Mouse (Mus musculus) limb, embryonic 10.5 days (tissue): ENCODE data around the gene Lman2. TPM values are rescaled to one million over a fixed set of nuclear protein-coding genes. Genes with fewer than 3 reads are reported as not detected.

Experiments
- DNase-seq: peaks from one replicate; pipeline ENCODE4 v3.0.0-alpha.2; 2017; ENCODE audit warnings: low spot score
- H3K27ac ChIP-seq: fragments of 300-500 bp; sonication (generic); 2 replicates; pipeline ENCODE4 v1.5.1; 2016; ENCODE audit warnings: mild to moderate bottlenecking
- H3K27me3 ChIP-seq: fragments of 300-500 bp; sonication (generic); 2 replicates; pipeline ENCODE4 v1.6.1; 2016; ENCODE audit warnings: low read depth, mild to moderate bottlenecking; ENCODE audit not compliant: poor library complexity, severe bottlenecking
- H3K36me3 ChIP-seq: fragments of 300-500 bp; sonication (generic); 2 replicates; pipeline ENCODE4 v1.6.1; 2016; ENCODE audit warnings: mild to moderate bottlenecking, moderate library complexity
- H3K4me1 ChIP-seq: fragments of 300-500 bp; sonication (generic); 2 replicates; pipeline ENCODE4 v1.6.1; 2016
- H3K4me3 ChIP-seq: fragments of 300-500 bp; sonication (generic); 2 replicates; pipeline ENCODE4 v1.5.1; 2016; ENCODE audit warnings: mild to moderate bottlenecking, moderate library complexity
- H3K9me3 ChIP-seq: fragments of 300-500 bp; sonication (generic); replicated peaks from 2 replicates; pipeline ENCODE4 v1.6.1; 2016; ENCODE audit warnings: mild to moderate bottlenecking
- WGBS: fragments of 180-500 bp; shearing (Covaris S2); methylation state at CpG from one replicate; pipeline ENCODE4 v1.1.7; 2016; 5-methylcytosine and 5-hydroxymethylcytosine counted together
- polyA plus RNA-seq: library from polyadenylated mRNA; unstranded; fragments of >200 nt; fragmentation: Nextera tagmentation; extraction: Ambion mirVana; gene quantifications from 2 replicates; pipeline ENCODE4 v1.2.1, GENCODE M21; 2016

Gene Lman2
- polyA plus RNA-seq, 1 experiment from 2014 or later: 113 TPM

- Histone ChIP-seq H3K4me1 (no peaks in the 10 kb centered on the region), H3K27me3 (no peaks in the 10 kb centered on the region), H3K4me3 (no peak overlapping the region), H3K36me3 (no peaks in the 10 kb centered on the region), H3K9me3 (no peaks in the 10 kb centered on the region), H3K27ac (no peak overlapping the region)
- WGBS: 66% methylated on average over 4 of the region's 4 CpGs
- no peak for DNase-seq
Observed at GRCm38 (mm10) chr13:55392933-55393332, 30.4 kb upstream of the Lman2 start.

DNA sequence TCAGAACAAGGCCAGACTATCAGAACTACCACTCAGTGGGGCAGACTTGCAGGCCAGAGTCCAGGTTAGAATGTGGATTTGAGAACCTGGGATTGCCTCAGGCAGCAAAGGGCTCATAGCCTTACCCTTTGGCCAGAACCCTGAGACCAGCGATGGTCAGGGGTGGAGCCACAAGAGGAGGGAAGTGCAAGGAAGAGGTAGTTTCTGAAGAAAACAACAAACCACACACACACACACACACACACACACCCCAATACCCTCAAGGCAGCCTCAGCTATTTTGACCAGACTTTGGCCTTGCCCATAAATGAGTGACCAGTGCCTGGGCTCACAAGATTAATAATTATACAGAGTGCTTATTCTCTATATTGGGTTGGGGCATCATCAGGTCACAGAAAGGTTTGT is 29.0 kb upstream of the Lman2 start:
- H3K36me3 ChIP-seq: no peaks in the 10 kb centered on the region
- no peaks in the 10 kb centered on the region for H3K4me1 ChIP-seq
- 88% methylated on average over 1 of the region's 1 CpGs for WGBS
- no peaks in the 10 kb centered on the region for H3K27me3 ChIP-seq
- H3K27ac ChIP-seq: no peak overlapping the region
- no peak for DNase-seq
- H3K4me3 ChIP-seq: no peak overlapping the region
- H3K9me3 ChIP-seq: no peaks in the 10 kb centered on the region

DNA sequence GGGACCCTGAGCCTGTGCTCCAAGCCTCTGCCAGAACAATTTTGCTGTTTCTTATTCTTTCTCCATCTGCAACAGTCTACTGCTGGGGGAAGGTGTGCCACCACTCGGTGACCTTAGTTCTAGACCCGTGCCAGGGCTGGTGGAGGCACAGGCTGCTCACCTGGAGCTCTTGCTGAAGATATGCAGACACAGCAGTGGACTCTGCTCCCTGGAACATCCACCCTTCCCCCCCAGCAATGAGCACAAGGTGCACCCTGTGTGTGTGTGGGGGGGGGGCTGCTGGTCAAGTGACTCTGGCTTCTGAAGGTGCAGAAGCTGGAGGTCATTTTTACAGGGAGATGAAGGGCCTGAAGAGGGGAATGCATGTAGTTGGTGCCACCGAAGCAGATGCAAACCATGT is 28.1 kb upstream of the Lman2 start:
- Histone ChIP-seq H3K4me3 (no peak overlapping the region), H3K27ac (no peak overlapping the region), H3K9me3 (no peaks in the 10 kb centered on the region), H3K36me3 (no peaks in the 10 kb centered on the region), H3K27me3 (no peaks in the 10 kb centered on the region), H3K4me1 (no peaks in the 10 kb centered on the region)
- no peak for DNase-seq
- WGBS: 80% methylated on average over 3 of the region's 3 CpGs

- no peak for DNase-seq
- 76% methylated on average over 4 of the region's 4 CpGs for WGBS
- Histone ChIP-seq H3K27me3 (peaks cover 68% of the 10 kb centered on the region), H3K9me3 (no peaks in the 10 kb centered on the region), H3K36me3 (no peaks in the 10 kb centered on the region), H3K27ac (no peak overlapping the region), H3K4me3 (no peak overlapping the region), H3K4me1 (peaks cover 11% of the 10 kb centered on the region)
Observed at GRCm38 (mm10) chr13:55381790-55382189, 19.2 kb upstream of the Lman2 start.

DNA sequence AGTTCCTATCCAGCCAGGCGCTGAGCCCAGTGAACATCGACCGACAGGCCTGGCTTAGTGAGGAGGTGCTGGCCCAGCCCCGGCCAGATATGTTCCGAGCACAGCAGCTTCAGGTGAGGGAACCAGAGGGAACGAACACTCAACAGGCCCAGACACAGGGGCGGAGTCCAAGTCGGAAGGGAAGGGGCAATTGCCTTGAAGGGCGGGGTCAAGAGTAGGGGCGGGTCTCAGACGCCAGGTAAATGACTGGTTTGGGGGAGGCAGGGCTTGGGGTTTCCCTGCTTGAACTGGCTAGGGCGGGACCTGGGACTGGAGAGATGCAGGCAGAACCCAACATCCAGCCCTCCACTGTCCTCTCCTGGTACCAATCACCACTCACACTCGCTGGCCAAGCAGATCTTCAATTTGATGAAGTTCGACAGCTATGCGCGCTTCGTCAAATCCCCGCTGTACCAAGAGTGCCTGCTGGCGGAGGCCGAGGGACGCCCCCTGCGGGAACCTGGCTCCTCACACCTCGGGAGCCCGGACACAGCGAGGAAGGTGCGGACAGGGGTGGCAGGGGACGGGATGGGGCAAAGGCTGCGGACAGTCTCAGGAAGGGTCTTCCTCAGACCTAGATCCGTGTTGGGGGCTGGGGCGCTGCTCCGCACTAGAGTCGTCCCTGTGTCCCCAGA is 16.5 kb upstream of the Lman2 start:
- H3K36me3 ChIP-seq: no peaks in the 10 kb centered on the region
- WGBS: 7% methylated on average over 32 of the region's 32 CpGs
- no peaks in the 10 kb centered on the region for H3K9me3 ChIP-seq
- H3K27ac ChIP-seq: no peak overlapping the region
- H3K4me3 ChIP-seq: peak overlapping the region; percentile 32
- H3K4me1 ChIP-seq: peaks cover 11% of the 10 kb centered on the region
- no peak for DNase-seq
- peaks cover 91% of the 10 kb centered on the region for H3K27me3 ChIP-seq

GRCm38 (mm10) chr13:55375877-55376276 is 13.3 kb upstream of the Lman2 start:
- no peak for DNase-seq
- peaks cover 77% of the 10 kb centered on the region for H3K27me3 ChIP-seq
- 81% methylated on average over 2 of the region's 2 CpGs for WGBS
- H3K9me3 ChIP-seq: no peaks in the 10 kb centered on the region
- peaks cover 9% of the 10 kb centered on the region for H3K4me1 ChIP-seq
- no peak overlapping the region for H3K27ac ChIP-seq
- no peak overlapping the region for H3K4me3 ChIP-seq
- no peaks in the 10 kb centered on the region for H3K36me3 ChIP-seq

DNA sequence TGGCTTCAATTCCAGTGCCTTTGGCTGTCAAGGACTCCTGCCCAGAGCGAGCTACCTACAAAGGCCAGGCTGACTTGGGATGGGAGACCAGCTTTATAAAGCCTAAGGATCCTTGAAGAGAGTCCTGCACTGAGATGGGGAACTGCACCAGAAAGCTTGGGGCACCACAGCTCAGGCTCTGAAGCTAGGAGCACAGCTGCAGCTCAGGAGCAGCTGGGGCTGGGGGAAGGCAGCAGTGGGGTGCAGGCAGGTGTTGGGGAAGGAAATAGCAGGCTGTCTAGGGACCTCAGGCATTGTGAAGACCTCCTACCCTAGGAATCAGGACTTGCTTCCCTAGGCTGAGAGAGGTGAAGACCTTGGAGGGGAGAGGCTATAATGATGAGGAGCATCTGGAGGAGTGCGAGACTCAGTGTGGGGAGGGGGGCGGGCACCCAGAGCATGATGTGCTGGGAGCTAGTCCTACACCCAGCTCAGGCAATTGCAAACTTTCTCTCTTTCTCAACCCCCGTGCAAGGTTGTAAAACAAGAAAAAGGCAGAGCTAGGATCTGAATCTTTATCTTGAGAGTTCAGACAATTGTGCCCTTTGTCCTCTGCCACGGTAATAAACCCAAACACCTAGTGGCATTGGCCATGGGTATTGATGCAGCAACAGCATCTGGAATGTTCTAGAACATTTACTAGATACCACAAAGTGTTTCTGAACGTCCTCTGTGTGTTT is 11.8 kb upstream of the Lman2 start:
- H3K4me3 ChIP-seq: no peak overlapping the region
- no peak overlapping the region for H3K27ac ChIP-seq
- DNase-seq: no peak
- WGBS: 74% methylated on average over 6 of the region's 6 CpGs
- H3K36me3 ChIP-seq: no peaks in the 10 kb centered on the region
- H3K27me3 ChIP-seq: peaks cover 62% of the 10 kb centered on the region
- peaks cover 11% of the 10 kb centered on the region for H3K4me1 ChIP-seq
- no peaks in the 10 kb centered on the region for H3K9me3 ChIP-seq

DNA sequence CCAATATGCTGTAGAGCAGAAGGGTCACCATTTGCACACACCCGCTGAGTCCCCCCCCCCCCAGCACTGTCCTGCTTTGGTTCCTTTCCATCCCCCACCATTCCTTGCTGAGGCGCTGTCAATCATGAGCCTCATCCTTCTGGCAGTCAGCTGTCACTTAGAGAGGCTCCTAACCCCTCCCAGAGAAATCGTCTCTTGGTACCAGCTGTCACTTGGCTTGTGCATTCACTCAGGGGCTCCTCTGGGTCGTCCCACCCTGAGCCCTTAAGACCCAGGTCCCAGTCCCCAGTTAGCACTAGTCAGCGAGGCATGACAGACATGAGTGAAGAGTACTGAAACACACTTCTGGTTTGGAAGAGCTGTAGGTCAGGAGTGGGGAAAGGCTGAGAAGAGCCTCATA is 9.2 kb upstream of the Lman2 start:
- DNase-seq: no peak
- H3K9me3 ChIP-seq: no peaks in the 10 kb centered on the region
- no peaks in the 10 kb centered on the region for H3K36me3 ChIP-seq
- no peak overlapping the region for H3K27ac ChIP-seq
- H3K27me3 ChIP-seq: peaks cover 38% of the 10 kb centered on the region
- no peak overlapping the region for H3K4me3 ChIP-seq
- 61% methylated on average over 5 of the region's 5 CpGs for WGBS
- H3K4me1 ChIP-seq: peaks cover 6% of the 10 kb centered on the region; the same call in 1 of the 2 replicates

GRCm38 (mm10) chr13:55371007-55371681 is 8.6 kb upstream of the Lman2 start:
- 77% methylated on average over 8 of the region's 8 CpGs for whole genome bisulfite sequencing
- Histone ChIP-seq H3K4me3 (no peak overlapping the region), H3K9me3 (no peaks in the 10 kb centered on the region), H3K36me3 (no peaks in the 10 kb centered on the region), H3K27me3 (peaks cover 33% of the 10 kb centered on the region), H3K4me1 (peaks cover 6% of the 10 kb centered on the region; the same call in 1 of the 2 replicates), H3K27ac (no peak overlapping the region)
- DNase-seq: no peak

GRCm38 (mm10) chr13:55370234-55370633 is 7.7 kb upstream of the Lman2 start:
- WGBS: 70% methylated on average over 3 of the region's 3 CpGs
- Histone ChIP-seq H3K4me1 (peaks cover 6% of the 10 kb centered on the region; the same call in 1 of the 2 replicates), H3K36me3 (no peaks in the 10 kb centered on the region), H3K27ac (no peak overlapping the region), H3K4me3 (no peak overlapping the region), H3K9me3 (no peaks in the 10 kb centered on the region), H3K27me3 (peaks cover 26% of the 10 kb centered on the region)
- no peak for DNase-seq

DNA sequence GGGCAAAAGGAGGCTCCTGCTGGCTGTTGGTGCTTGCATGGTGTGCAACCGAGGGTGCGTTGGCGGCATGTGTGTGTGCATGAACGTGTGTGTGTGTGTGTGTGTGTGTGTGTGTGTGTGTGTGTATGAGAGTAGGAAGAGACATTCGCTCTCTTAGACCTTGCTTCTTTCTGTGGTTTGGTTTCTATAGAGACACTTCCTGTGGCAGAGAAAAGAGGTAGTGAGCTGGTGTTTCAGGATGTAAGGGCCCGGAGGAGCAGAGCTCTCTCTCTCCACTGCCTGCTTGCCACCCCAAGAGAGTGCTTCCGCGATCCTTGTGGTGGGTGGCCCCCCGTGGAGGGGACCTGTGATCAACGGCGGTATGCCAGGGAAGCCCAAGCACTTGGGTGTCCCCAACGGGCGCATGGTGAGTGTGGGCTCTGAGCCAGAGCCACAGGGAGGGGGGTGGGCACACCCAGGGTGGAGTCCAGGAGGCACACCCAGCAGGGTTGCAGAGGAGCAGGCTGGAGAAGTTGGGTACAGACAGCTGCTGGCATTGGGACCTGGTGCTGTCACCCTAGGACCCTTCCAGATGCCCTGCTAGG is 7.0 kb upstream of the Lman2 start, which contains the start of gene Rgs14:
TSS of gene Rgs14 (plus strand) at position 202 of the 584 bp plus-strand sequence.
- no peak within 1 kb of the TSS for H3K27ac ChIP-seq

DNA sequence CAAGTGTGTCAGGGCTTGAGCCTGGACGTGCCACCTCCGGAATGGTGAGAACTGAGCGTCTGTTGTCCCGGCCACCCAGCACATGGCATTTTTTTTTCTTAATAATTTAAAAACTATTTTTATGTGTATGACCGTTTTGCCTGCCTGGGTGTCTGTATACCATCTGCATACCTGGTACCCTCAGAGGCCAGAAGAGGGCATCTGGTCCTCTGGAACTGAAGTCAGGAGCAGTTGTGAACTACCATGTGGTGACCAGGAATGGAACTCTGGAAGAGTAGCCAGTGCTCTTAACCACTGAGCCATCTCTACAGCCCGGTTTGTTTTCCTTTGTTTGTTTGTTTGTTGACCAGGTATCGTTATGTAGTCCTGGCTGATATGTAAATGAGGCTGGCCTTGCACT is 5.8 kb upstream of the Lman2 start:
- no peak overlapping the region for H3K27ac ChIP-seq
- H3K36me3 ChIP-seq: no peaks in the 10 kb centered on the region
- no peaks in the 10 kb centered on the region for H3K9me3 ChIP-seq
- 81% methylated on average over 7 of the region's 7 CpGs for WGBS
- H3K27me3 ChIP-seq: peaks cover 9% of the 10 kb centered on the region
- H3K4me3 ChIP-seq: no peak overlapping the region
- DNase-seq: no peak
- peaks cover 6% of the 10 kb centered on the region; the same call in 1 of the 2 replicates for H3K4me1 ChIP-seq

More for the DNA sequence above, 7.0 kb upstream of the Lman2 start, which contains the start of gene Rgs14:
- H3K4me1 ChIP-seq: peaks cover 6% of the 10 kb centered on the region; the same call in 1 of the 2 replicates
- peaks cover 20% of the 10 kb centered on the region for H3K27me3 ChIP-seq
- 66% methylated on average over 13 of the region's 13 CpGs for WGBS
- H3K36me3 ChIP-seq: no peaks in the 10 kb centered on the region
- H3K4me3 ChIP-seq: no peak within 1 kb of the TSS
- no peaks in the 10 kb centered on the region for H3K9me3 ChIP-seq
- no peak for DNase-seq
